Mouse (Mus musculus): Measurements from ENCODE around the gene Dctn2. TPM values are rescaled to one million over a fixed set of nuclear protein-coding genes. Genes with fewer than 3 reads are reported as not detected.

The Dctn2 gene
- 131 TPM for polyA plus RNA-seq (2017; shearing (Covaris generic))

DNA sequence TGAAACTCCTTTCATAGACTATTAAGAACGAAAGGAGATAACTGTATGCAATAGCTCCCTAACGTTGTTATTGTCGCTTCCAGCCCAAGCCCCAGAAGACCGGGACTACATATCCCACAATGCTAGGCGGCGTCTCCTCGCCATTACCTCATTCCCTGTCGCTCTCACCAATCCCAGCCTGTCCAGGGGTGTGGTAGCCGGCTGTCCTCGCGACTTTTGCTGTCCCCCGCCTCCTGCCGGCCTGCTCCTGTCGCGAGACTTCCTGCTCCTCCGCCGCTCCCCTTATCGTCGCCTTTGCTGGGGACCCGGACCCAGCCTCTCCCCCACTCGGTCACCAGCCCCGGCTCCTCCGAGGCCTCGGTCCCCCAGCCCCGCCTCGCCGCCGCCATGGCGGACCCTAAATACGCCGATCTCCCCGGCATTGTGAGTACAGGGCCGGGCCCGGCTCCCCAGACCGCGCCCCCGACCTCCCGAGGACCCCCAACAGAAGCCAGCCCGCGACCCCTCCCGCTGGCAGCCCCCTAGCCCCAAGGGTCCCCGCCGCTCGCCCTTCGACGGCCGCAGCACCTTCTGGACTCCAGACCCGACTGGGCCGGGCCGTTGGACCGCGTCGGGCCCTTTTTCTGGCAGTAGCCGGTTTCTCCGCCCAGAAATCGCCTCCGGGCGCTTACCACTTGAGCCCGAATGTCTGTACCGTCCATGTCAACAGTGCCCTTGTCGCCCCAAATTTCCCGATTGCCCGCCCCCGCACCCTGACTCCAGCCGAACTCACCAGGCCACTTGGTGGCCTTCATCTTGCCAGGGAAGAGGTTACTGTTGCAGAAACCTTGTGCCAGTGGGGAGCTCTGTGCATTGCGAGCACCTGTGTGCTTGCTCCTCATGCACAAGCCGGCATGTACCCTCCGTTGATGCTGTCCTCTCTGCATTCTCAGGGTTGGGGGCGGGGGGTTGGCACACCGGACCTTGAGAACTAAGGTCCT, at the start of gene Dctn2:
TSS of gene Dctn2 (plus strand) at position 257 of the 980 bp plus-strand sequence.

GRCm38 (mm10) chr10:127262548-127263398, 3.4 kb upstream of the Dctn2 start, which contains the start of gene Kif5a:
Gene Kif5a, minus strand, starts transcription at chr10:127263348.

DNA sequence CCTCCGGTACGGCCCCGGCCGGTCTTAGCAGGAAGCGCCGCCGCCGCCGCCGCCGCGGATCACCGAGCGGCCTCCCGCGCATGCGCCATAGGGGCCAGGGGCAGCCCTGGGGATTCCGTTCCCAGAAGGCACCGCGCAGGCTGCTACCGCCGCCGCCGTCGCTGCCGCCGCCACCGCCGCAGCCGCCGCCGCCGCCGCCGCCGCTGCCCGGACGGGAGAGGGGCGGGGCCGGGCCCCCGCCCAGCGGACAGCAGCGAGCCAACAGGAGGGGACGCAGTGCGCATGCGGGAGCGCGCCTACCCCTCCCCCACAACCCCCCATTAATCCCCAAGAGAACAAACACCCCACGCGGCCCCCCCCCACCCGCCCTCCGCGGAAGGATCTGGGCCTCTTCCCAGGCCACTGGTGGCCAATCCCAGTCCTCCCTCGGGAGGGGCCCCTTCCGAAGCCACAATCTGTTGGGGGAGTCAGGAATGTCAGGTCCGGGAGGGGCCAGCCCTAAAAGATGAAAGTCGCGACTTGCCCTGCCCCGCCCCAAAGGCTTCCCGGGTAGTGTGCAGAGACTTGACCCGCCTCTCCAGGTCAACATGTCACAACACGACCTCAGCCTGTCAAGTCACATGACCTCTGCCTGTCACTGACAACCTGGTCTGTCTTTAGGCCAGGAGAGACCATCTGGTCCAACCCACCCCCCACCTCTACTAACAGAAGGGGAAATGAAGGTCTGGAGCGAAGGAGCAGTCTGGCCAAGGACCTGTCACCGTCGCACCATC, 22.8 kb downstream of the Dctn2 start, which contains the start of gene Mbd6:
TSS of gene Mbd6 (minus strand) at position 219 of the 773 bp plus-strand sequence.

GRCm38 (mm10) chr10:127311476-127312355, 45.5 kb downstream of the Dctn2 start, which contains the start of gene Mars:
Gene Mars, minus strand, starts transcription at chr10:127311786.

DNA sequence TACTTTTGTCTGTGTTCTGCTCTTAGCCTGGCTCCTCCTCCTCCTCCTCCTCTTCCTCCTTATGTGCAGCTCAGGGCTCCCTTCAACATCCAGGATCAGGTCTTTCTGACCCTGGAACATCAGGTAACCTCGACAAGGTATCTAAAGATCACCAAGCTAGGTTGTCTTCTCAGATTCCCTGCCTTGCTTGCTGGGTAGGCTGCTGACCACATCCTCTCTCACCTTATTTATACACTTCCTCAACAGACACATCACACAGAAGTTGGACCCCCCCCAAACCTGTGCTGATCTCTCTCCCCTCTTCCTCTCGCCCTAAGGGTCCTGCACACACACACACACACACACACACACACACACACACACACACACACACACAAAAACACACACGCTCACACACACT, 55.5 kb downstream of the Dctn2 start, which contains the start of gene Arhgap9:
TSS of gene Arhgap9 (plus strand) at position 344 of the 400 bp plus-strand sequence.

Other genes starting within 250 kb of the Dctn2 start
- 51.0 TPM for gene Tsfm, start 235.5 kb upstream of the Dctn2 start, polyA plus RNA-seq (2017; shearing (Covaris generic))
- gene Mettl1, start 225.0 kb upstream of the Dctn2 start, polyA plus RNA-seq (2017; shearing (Covaris generic)) = 21.7 TPM
- 0.18 TPM for gene Eef1akmt3, start 224.9 kb upstream of the Dctn2 start, polyA plus RNA-seq (2017; shearing (Covaris generic))
- gene Cyp27b1, start 218.1 kb upstream of the Dctn2 start, polyA plus RNA-seq (2017; shearing (Covaris generic)) = not detected
- 0.32 TPM for gene March9, start 206.2 kb upstream of the Dctn2 start, polyA plus RNA-seq (2017; shearing (Covaris generic))
- gene Cdk4, start 202.8 kb upstream of the Dctn2 start, polyA plus RNA-seq (2017; shearing (Covaris generic)) = 398 TPM
- 129 TPM for gene Tspan31, start 196.1 kb upstream of the Dctn2 start, polyA plus RNA-seq (2017; shearing (Covaris generic))
- gene Agap2, start 191.1 kb upstream of the Dctn2 start, polyA plus RNA-seq (2017; shearing (Covaris generic)) = 33.5 TPM
- 232 TPM for gene Os9, start 145.2 kb upstream of the Dctn2 start, polyA plus RNA-seq (2017; shearing (Covaris generic))
- gene B4galnt1, start 101.1 kb upstream of the Dctn2 start, polyA plus RNA-seq (2017; shearing (Covaris generic)) = 632 TPM
- gene Slc26a10, start 85.7 kb upstream of the Dctn2 start, polyA plus RNA-seq (2017; shearing (Covaris generic)) = 6.5 TPM
- 0.32 TPM for gene Arhgef25, start 76.3 kb upstream of the Dctn2 start, polyA plus RNA-seq (2017; shearing (Covaris generic))
- 141 TPM for gene Dtx3, start 70.6 kb upstream of the Dctn2 start, polyA plus RNA-seq (2017; shearing (Covaris generic))
- gene Pip4k2c, start 54.8 kb upstream of the Dctn2 start, polyA plus RNA-seq (2017; shearing (Covaris generic)) = 43.4 TPM
- gene Kif5a, start 3.0 kb upstream of the Dctn2 start, polyA plus RNA-seq (2017; shearing (Covaris generic)) = 0.33 TPM
- gene Mbd6, start 22.6 kb downstream of the Dctn2 start, polyA plus RNA-seq (2017; shearing (Covaris generic)) = 8.4 TPM
- 81.4 TPM for gene Mars, start 45.4 kb downstream of the Dctn2 start, polyA plus RNA-seq (2017; shearing (Covaris generic))
- gene Arhgap9, start 55.6 kb downstream of the Dctn2 start, polyA plus RNA-seq (2017; shearing (Covaris generic)) = 164 TPM
- gene Gli1, start 75.6 kb downstream of the Dctn2 start, polyA plus RNA-seq (2017; shearing (Covaris generic)) = 0.38 TPM
- gene Inhbe, start 88.0 kb downstream of the Dctn2 start, polyA plus RNA-seq (2017; shearing (Covaris generic)) = not detected
- gene Inhbc, start 104.1 kb downstream of the Dctn2 start, polyA plus RNA-seq (2017; shearing (Covaris generic)) = not detected
- 15.8 TPM for gene R3hdm2, start 114.0 kb downstream of the Dctn2 start, polyA plus RNA-seq (2017; shearing (Covaris generic))
- 0.87 TPM for gene Stac3, start 235.3 kb downstream of the Dctn2 start, polyA plus RNA-seq (2017; shearing (Covaris generic))
- gene Ndufa4l2, start 248.6 kb downstream of the Dctn2 start, polyA plus RNA-seq (2017; shearing (Covaris generic)) = not detected

Measured in inflammation-experienced regulatory T-cells, adult 16 weeks (primary cell).